Mouse (Mus musculus) megakaryocyte, embryonic 14.5 days (primary cell): ENCODE data around the gene Kcnt2.

ENCODE experiments used
- FLI1 ChIP-seq: IDR thresholded peaks from 2 replicates; pipeline ENCODE4 v1.6.1; 2012; ENCODE audit warnings: low read length, inconsistent platforms, mixed read lengths
- GATA1 ChIP-seq: IDR thresholded peaks from 3 replicates; pipeline ENCODE4 v1.6.1; 2012; ENCODE audit warnings: mixed read lengths, low read length, inconsistent platforms, borderline replicate concordance

GRCm38 (mm10) chr1:140326709-140327108 lies 80.8 kb downstream of the Kcnt2 start:
- TF ChIP-seq GATA1 (no peak), FLI1 (no peak)
